Mouse (Mus musculus) CH12.LX (cell line): ENCODE data around the gene Cst13. TPM values are rescaled to one million over a fixed set of nuclear protein-coding genes. Genes with fewer than 3 reads are reported as not detected.

Experiments used
- DNase-seq: peaks from one replicate; pipeline ENCODE4 v3.0.0-alpha.2; 2013; ENCODE audit errors: extremely low read depth
- H3K27ac ChIP-seq: 2 replicates; pipeline ENCODE4 v1.5.1; 2012; ENCODE audit warnings: low read depth, mild to moderate bottlenecking, control low read depth, moderate library complexity; ENCODE audit not compliant: insufficient read depth
- H3K27me3 ChIP-seq: replicated peaks from 2 replicates; pipeline ENCODE3; 2012; ENCODE audit warnings: inconsistent platforms
- H3K36me3 ChIP-seq, 2 experiments: replicated peaks in 1 of 2; 2 replicates each; pipeline versions ENCODE3 to v1.6.1; 2012; ENCODE audit warnings: inconsistent platforms in 1 of 2, low read length in 1 of 2, mild to moderate bottlenecking in 1 of 2, mixed read lengths in 1 of 2, moderate library complexity in 1 of 2; ENCODE audit not compliant: control insufficient read depth in 1 of 2, insufficient read depth in 1 of 2
- H3K4me1 ChIP-seq, 2 experiments: 2 replicates each; pipeline ENCODE4 v1.6.1; 2012; ENCODE audit warnings: inconsistent platforms in 1 of 2, moderate library complexity in 1 of 2; ENCODE audit not compliant: insufficient read depth in 2 of 2, control insufficient read depth in 1 of 2
- H3K4me2 ChIP-seq: 2 replicates; pipeline ENCODE4 v1.6.1; 2012; ENCODE audit warnings: low read depth, mild to moderate bottlenecking, control low read depth; ENCODE audit not compliant: poor library complexity, insufficient read depth, severe bottlenecking
- H3K4me3 ChIP-seq, 3 experiments: fragments of 150-350 bp in 1 of 3; sonication (generic) in 1 of 3; replicated peaks in 1 of 3; 2 replicates each; pipeline versions ENCODE3 to v1.5.1; 2011 to 2012; ENCODE audit warnings: low read depth in 2 of 3, low read length in 2 of 3, mild to moderate bottlenecking in 2 of 3, moderate library complexity in 2 of 3, control low read depth in 1 of 3, improper control_type of control experiment in 1 of 3, inconsistent platforms in 1 of 3, mixed read lengths in 1 of 3; ENCODE audit not compliant: poor library complexity in 1 of 3
- H3K79me2 ChIP-seq: replicated peaks from 2 replicates; pipeline ENCODE4 v1.6.1; 2012; ENCODE audit warnings: mild to moderate bottlenecking, moderate library complexity; ENCODE audit not compliant: control insufficient read depth, poor library complexity, insufficient read depth, severe bottlenecking; ENCODE audit errors: extremely low read depth
- H3K9ac ChIP-seq: 2 replicates; pipeline ENCODE4 v1.6.1; 2012; ENCODE audit warnings: low read depth, mild to moderate bottlenecking, control low read depth, moderate library complexity; ENCODE audit not compliant: insufficient read depth
- H3K9me3 ChIP-seq: replicated peaks from 2 replicates; pipeline ENCODE3; 2012; ENCODE audit warnings: low read length, inconsistent platforms, mixed read lengths
- BHLHE40 ChIP-seq: IDR thresholded peaks from 2 replicates; pipeline ENCODE4 v1.6.1; 2011; ENCODE audit warnings: mild to moderate bottlenecking, low read depth, low read length, improper control_type of control experiment
- CHD1 ChIP-seq: IDR thresholded peaks from 2 replicates; pipeline ENCODE4 v1.6.1; 2012; ENCODE audit warnings: low read depth, low read length, improper control_type of control experiment, inconsistent platforms
- CHD2 ChIP-seq: IDR thresholded peaks from 2 replicates; pipeline ENCODE4 v1.6.1; 2011; ENCODE audit warnings: low read length, improper control_type of control experiment
- E2F4 ChIP-seq: IDR thresholded peaks from 2 replicates; pipeline ENCODE4 v1.6.1; 2011; ENCODE audit warnings: low read depth, low read length, improper control_type of control experiment; ENCODE audit not compliant: insufficient replicate concordance
- ELF1 ChIP-seq: IDR thresholded peaks from 2 replicates; pipeline ENCODE4 v1.6.1; 2014; ENCODE audit warnings: low read depth, mild to moderate bottlenecking, inconsistent platforms, low read length, improper control_type of control experiment
- EP300 ChIP-seq: IDR thresholded peaks from 2 replicates; pipeline ENCODE4 v1.6.1; 2011; ENCODE audit warnings: low read length, improper control_type of control experiment
- HCFC1 ChIP-seq: IDR thresholded peaks from 2 replicates; pipeline ENCODE4 v1.6.1; 2012; ENCODE audit warnings: low read depth, mild to moderate bottlenecking, inconsistent platforms, low read length, improper control_type of control experiment
- JUND ChIP-seq: conservative IDR thresholded peaks from 2 replicates; pipeline ENCODE4 v1.6.1; 2011; ENCODE audit warnings: low read depth, low read length, improper control_type of control experiment
- MAFK ChIP-seq: IDR thresholded peaks from 2 replicates; pipeline ENCODE4 v1.6.1; 2011; ENCODE audit warnings: low read length, improper control_type of control experiment; ENCODE audit not compliant: insufficient replicate concordance
- MAX ChIP-seq: IDR thresholded peaks from 2 replicates; pipeline ENCODE4 v1.6.1; 2011; ENCODE audit warnings: low read length, improper control_type of control experiment
- MEF2A ChIP-seq: IDR thresholded peaks from 2 replicates; pipeline ENCODE4 v1.6.1; 2014; ENCODE audit warnings: low read depth, mild to moderate bottlenecking, inconsistent platforms, low read length, improper control_type of control experiment, borderline replicate concordance
- NELFE ChIP-seq: IDR thresholded peaks from 2 replicates; pipeline ENCODE4 v1.6.1; 2011; ENCODE audit warnings: low read depth, low read length, improper control_type of control experiment
- NRF1 ChIP-seq: IDR thresholded peaks from 2 replicates; pipeline ENCODE4 v1.6.1; 2014; ENCODE audit warnings: low read depth, mild to moderate bottlenecking, inconsistent platforms, low read length, improper control_type of control experiment, moderate library complexity
- PAX5 ChIP-seq: IDR thresholded peaks from 2 replicates; pipeline ENCODE4 v1.6.1; 2012; ENCODE audit warnings: low read length, inconsistent platforms, mixed read lengths
- RAD21 ChIP-seq: IDR thresholded peaks from 2 replicates; pipeline ENCODE4 v1.6.1; 2011; ENCODE audit warnings: low read depth, mild to moderate bottlenecking, low read length, improper control_type of control experiment, moderate library complexity
- SIN3A ChIP-seq: IDR thresholded peaks from 2 replicates; pipeline ENCODE4 v1.6.1; 2012; ENCODE audit warnings: low read length, improper control_type of control experiment, inconsistent platforms
- SMC3 ChIP-seq: IDR thresholded peaks from 2 replicates; pipeline ENCODE4 v1.6.1; 2011; ENCODE audit warnings: low read depth, low read length, improper control_type of control experiment
- TBP ChIP-seq: conservative IDR thresholded peaks from 2 replicates; pipeline ENCODE4 v1.6.1; 2011; ENCODE audit warnings: low read depth, low read length, improper control_type of control experiment
- UBTF ChIP-seq: IDR thresholded peaks from 2 replicates; pipeline ENCODE4 v1.6.1; 2012; ENCODE audit warnings: low read depth, mild to moderate bottlenecking, inconsistent platforms, low read length, improper control_type of control experiment, moderate library complexity
- USF1 ChIP-seq: IDR thresholded peaks from 2 replicates; pipeline ENCODE4 v1.6.1; 2014; ENCODE audit warnings: low read depth, mild to moderate bottlenecking, inconsistent platforms, low read length, improper control_type of control experiment
- USF2 ChIP-seq: conservative IDR thresholded peaks from 2 replicates; pipeline ENCODE4 v1.6.1; 2011; ENCODE audit warnings: low read depth, low read length, improper control_type of control experiment
- ZC3H11A ChIP-seq: IDR thresholded peaks from 2 replicates; pipeline ENCODE4 v1.6.1; 2012; ENCODE audit warnings: low read depth, mild to moderate bottlenecking, inconsistent platforms, low read length, improper control_type of control experiment
- ZNF384 ChIP-seq: IDR thresholded peaks from 2 replicates; pipeline ENCODE4 v1.6.1; 2012; ENCODE audit warnings: low read depth, low read length, improper control_type of control experiment, inconsistent platforms
- dilution Hi-C: fragments of 300-500 bp; cut with MboI; formaldehyde crosslinking; loops from 2 replicates; pipeline ENCODE4 v1.14.3; 2020; ENCODE audit warnings: low sequenced_read_pairs; ENCODE audit not compliant: extremely low pct_unique_long_range_greater_than_20kb, extremely low pct_ligation_motif_present
- in situ Hi-C: fragments of 300-500 bp; cut with MboI; formaldehyde crosslinking; loops from 3 replicates; pipeline ENCODE4 v1.14.3; 2019; ENCODE audit warnings: low sequenced_read_pairs, low pct_ligation_motif_present, low pct_unique_long_range_greater_than_20kb, mixed read lengths
- polyA plus RNA-seq: library from polyadenylated mRNA; unstranded; fragments of >175 nt; gene quantifications from 2 replicates; pipeline ENCODE4 v1.2.1, GENCODE M21; 2012; ENCODE audit warnings: low read depth; ENCODE audit not compliant: insufficient read length
- total RNA-seq, 2 experiments: library from RNA; depleted of rRNA; stranded (reverse); fragments of 300-350 nt in 1 of 2; fragments of >200 nt in 1 of 2; gene quantifications; 2 replicates each; pipeline ENCODE4 v1.2.3; 2012 to 2014

Cst13 gene
- total and polyA plus RNA-seq, 3 experiments = not detected

GRCm38 (mm10) chr2:148878641-148879130 lies 58.8 kb downstream of the Cst13 start:
- no peak for DNase-seq
- dilution Hi-C loops = no loop called here
- no peaks in the 10 kb centered on the region for H3K9me3 ChIP-seq
- no peak for TF ChIP-seq BHLHE40
- TF ChIP-seq JUND = no peak
- no peak for TF ChIP-seq CHD1
- no peak for TF ChIP-seq PAX5
- TF ChIP-seq SMC3 = no peak
- no peak for TF ChIP-seq TBP
- no peak for TF ChIP-seq CHD2
- no peak for TF ChIP-seq MAX
- TF ChIP-seq NELFE = no peak
- no peak for TF ChIP-seq UBTF
- no peak for TF ChIP-seq MAFK
- no peak for TF ChIP-seq MEF2A
- no peak for TF ChIP-seq USF1
- TF ChIP-seq HCFC1 = no peak
- H3K79me2 ChIP-seq = peaks cover 7% of the 10 kb centered on the region
- H3K27ac ChIP-seq = no peak overlapping the region
- H3K4me2 ChIP-seq = no peak overlapping the region
- H3K27me3 ChIP-seq = no peaks in the 10 kb centered on the region
- H3K4me1 ChIP-seq = peaks cover 15 to 45% of the 10 kb centered on the region in 2 experiments
- no peak overlapping the region for H3K9ac ChIP-seq
- H3K4me3 ChIP-seq = no peak overlapping the region
- no peaks in the 10 kb centered on the region for H3K36me3 ChIP-seq
- in situ Hi-C loops = no loop called here

DNA sequence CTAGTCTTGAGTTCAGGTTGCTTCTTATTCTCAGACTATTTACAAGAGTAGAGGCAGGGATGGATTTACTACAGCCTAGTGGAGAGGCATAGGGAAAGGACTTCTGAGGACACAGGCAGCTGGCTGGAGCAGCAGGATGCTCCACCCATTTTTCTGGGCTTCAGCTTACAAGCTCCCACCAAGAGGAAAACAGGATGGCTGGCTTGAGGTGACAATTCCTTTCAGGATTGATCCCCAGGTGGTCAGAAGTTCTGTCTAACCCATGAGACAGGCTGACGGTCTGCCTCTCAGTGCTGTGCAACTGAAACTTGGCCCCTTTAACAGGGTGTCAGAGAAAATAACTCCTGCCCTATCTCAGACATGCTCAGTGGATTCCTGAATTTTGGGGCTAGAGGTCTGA lies 59.3 kb downstream of the Cst13 start:
- Histone ChIP-seq H3K9me3 (no peaks in the 10 kb centered on the region), H3K4me1 (peaks cover 12 to 40% of the 10 kb centered on the region in 2 experiments), H3K27ac (no peak overlapping the region), H3K4me3 (no peak overlapping the region), H3K9ac (no peak overlapping the region), H3K27me3 (no peaks in the 10 kb centered on the region), H3K36me3 (no peaks in the 10 kb centered on the region), H3K79me2 (peaks cover 2% of the 10 kb centered on the region), H3K4me2 (no peak overlapping the region)
- DNase-seq = no peak
- dilution Hi-C loops = no loop called here
- TF ChIP-seq ZNF384 (no peak), HCFC1 (no peak), JUND (no peak), ZC3H11A (no peak), USF2 (no peak), NRF1 (no peak), EP300 (no peak), SIN3A (no peak), E2F4 (no peak), MEF2A (no peak), ELF1 (no peak), RAD21 (no peak)
- in situ Hi-C loops = no loop called here

Other genes starting within 250 kb of the Cst13 start
- 68.2 and 84.7 TPM in 2 replicates for gene Nxt1, start 147.5 kb upstream of the Cst13 start, total RNA-seq (2012; rRNA removed)
- 125 and 127 TPM in 2 replicates for gene Nxt1, start 147.5 kb upstream of the Cst13 start, total RNA-seq (2014; rRNA removed)
- 77.1 and 80.6 TPM in 2 replicates for gene Nxt1, start 147.5 kb upstream of the Cst13 start, polyA plus RNA-seq
- 7.3 and 9.5 TPM in 2 replicates for gene Gzf1, start 139.1 kb upstream of the Cst13 start, total RNA-seq (2012; rRNA removed)
- 8.1 and 8.5 TPM in 2 replicates for gene Gzf1, start 139.1 kb upstream of the Cst13 start, total RNA-seq (2014; rRNA removed)
- 5.5 and 5.8 TPM in 2 replicates for gene Gzf1, start 139.1 kb upstream of the Cst13 start, polyA plus RNA-seq
- 0.98 and 2.3 TPM in 2 replicates for gene Napb, start 87.6 kb upstream of the Cst13 start, total RNA-seq (2012; rRNA removed)
- 2.4 and 2.6 TPM in 2 replicates for gene Napb, start 87.6 kb upstream of the Cst13 start, total RNA-seq (2014; rRNA removed)
- gene Napb, start 87.6 kb upstream of the Cst13 start, polyA plus RNA-seq = 1.5 and 1.6 TPM in 2 replicates
- gene Cstl1, start 69.7 kb upstream of the Cst13 start, total RNA-seq (2012; rRNA removed) = not detected in 2 replicates
- not detected in 2 replicates for gene Cstl1, start 69.7 kb upstream of the Cst13 start, total RNA-seq (2014; rRNA removed)
- gene Cstl1, start 69.7 kb upstream of the Cst13 start, polyA plus RNA-seq = not detected in 2 replicates
- gene Cst11, start 48.6 kb upstream of the Cst13 start, total RNA-seq (2012; rRNA removed) = not detected in 2 replicates
- gene Cst11, start 48.6 kb upstream of the Cst13 start, total RNA-seq (2014; rRNA removed) = not detected in 2 replicates
- not detected in 2 replicates for gene Cst11, start 48.6 kb upstream of the Cst13 start, polyA plus RNA-seq
- not detected in 2 replicates for gene 8030411F24Rik, start 38.1 kb upstream of the Cst13 start, total RNA-seq (2012; rRNA removed)
- gene 8030411F24Rik, start 38.1 kb upstream of the Cst13 start, total RNA-seq (2014; rRNA removed) = not detected in 2 replicates
- not detected in 2 replicates for gene 8030411F24Rik, start 38.1 kb upstream of the Cst13 start, polyA plus RNA-seq
- not detected in 2 replicates for gene Cst12, start 30.7 kb upstream of the Cst13 start, total RNA-seq (2012; rRNA removed)
- not detected in 2 replicates for gene Cst12, start 30.7 kb upstream of the Cst13 start, total RNA-seq (2014; rRNA removed)
- not detected in 2 replicates for gene Cst12, start 30.7 kb upstream of the Cst13 start, polyA plus RNA-seq
- not detected in 2 replicates for gene Cst8, start 21.3 kb upstream of the Cst13 start, total RNA-seq (2012; rRNA removed)
- not detected in 2 replicates for gene Cst8, start 21.3 kb upstream of the Cst13 start, total RNA-seq (2014; rRNA removed)
- not detected in 2 replicates for gene Cst8, start 21.3 kb upstream of the Cst13 start, polyA plus RNA-seq
- gene Cst9, start 15.1 kb downstream of the Cst13 start, total RNA-seq (2012; rRNA removed) = not detected in 2 replicates
- not detected in 2 replicates for gene Cst9, start 15.1 kb downstream of the Cst13 start, total RNA-seq (2014; rRNA removed)
- not detected in 2 replicates for gene Cst9, start 15.1 kb downstream of the Cst13 start, polyA plus RNA-seq
- not detected in 2 replicates for gene 9230104L09Rik, start 45.0 kb downstream of the Cst13 start, total RNA-seq (2012; rRNA removed)
- not detected in 2 replicates for gene 9230104L09Rik, start 45.0 kb downstream of the Cst13 start, total RNA-seq (2014; rRNA removed)
- gene 9230104L09Rik, start 45.0 kb downstream of the Cst13 start, polyA plus RNA-seq = not detected in 2 replicates
- 228 and 231 TPM in 2 replicates for gene Cst3, start 55.6 kb downstream of the Cst13 start, total RNA-seq (2012; rRNA removed)
- 170 and 209 TPM in 2 replicates for gene Cst3, start 55.6 kb downstream of the Cst13 start, total RNA-seq (2014; rRNA removed)
- gene Cst3, start 55.6 kb downstream of the Cst13 start, polyA plus RNA-seq = 139 and 156 TPM in 2 replicates
- gene Gm1330, start 183.2 kb downstream of the Cst13 start, total RNA-seq (2012; rRNA removed) = not detected in 2 replicates
- not detected in 2 replicates for gene Gm1330, start 183.2 kb downstream of the Cst13 start, total RNA-seq (2014; rRNA removed)
- not detected in 2 replicates for gene Gm1330, start 183.2 kb downstream of the Cst13 start, polyA plus RNA-seq
- gene Gm10750, start 197.2 kb downstream of the Cst13 start, total RNA-seq (2012; rRNA removed) = not detected in 2 replicates
- not detected in 2 replicates for gene Gm10750, start 197.2 kb downstream of the Cst13 start, total RNA-seq (2014; rRNA removed)
- not detected in 2 replicates for gene Gm10750, start 197.2 kb downstream of the Cst13 start, polyA plus RNA-seq